Mouse (Mus musculus) forebrain, embryonic 11.5 days (tissue): Measurements from ENCODE around the gene Clk3. TPM values are rescaled to one million over a fixed set of nuclear protein-coding genes. Genes with fewer than 3 reads are reported as not detected.

ENCODE experiments used
- ATAC-seq: fragments of 200-750 bp; cut with Nextera tagmentation; replicated peaks from 2 replicates; pipeline ENCODE4 v1.8.0; 2017; ENCODE audit warnings: moderate TSS enrichment; ENCODE audit not compliant: low FRiP score
- DNase-seq: peaks from one replicate; pipeline ENCODE4 v3.0.0-alpha.2; 2017; ENCODE audit warnings: low spot score
- H3K27ac ChIP-seq: fragments of 300-500 bp; sonication (generic); 2 replicates; pipeline ENCODE4 v1.5.1; 2014; ENCODE audit warnings: low read depth, low read length
- H3K27me3 ChIP-seq: fragments of 300-500 bp; sonication (generic); 2 replicates; pipeline ENCODE4 v1.6.1; 2014; ENCODE audit warnings: mild to moderate bottlenecking, low read length, mixed read lengths; ENCODE audit not compliant: control insufficient read depth, insufficient read depth
- H3K36me3 ChIP-seq: fragments of 300-500 bp; sonication (generic); 2 replicates; pipeline ENCODE4 v1.6.1; 2014; ENCODE audit warnings: mild to moderate bottlenecking, low read length, moderate library complexity, mixed read lengths; ENCODE audit not compliant: control insufficient read depth, insufficient read depth
- H3K4me1 ChIP-seq: fragments of 300-500 bp; sonication (generic); replicated peaks from 2 replicates; pipeline ENCODE4 v1.6.1; 2014; ENCODE audit warnings: low read length, mixed read lengths; ENCODE audit not compliant: control insufficient read depth, insufficient read depth
- H3K4me2 ChIP-seq: fragments of 300-500 bp; sonication (generic); 2 replicates; pipeline ENCODE4 v1.6.1; 2014; ENCODE audit warnings: low read depth, mild to moderate bottlenecking, low read length, moderate library complexity, mixed read lengths; ENCODE audit not compliant: severe bottlenecking
- H3K4me3 ChIP-seq: fragments of 300-500 bp; sonication (generic); 2 replicates; pipeline ENCODE4 v1.5.1; 2014; ENCODE audit warnings: low read depth, low read length
- H3K9ac ChIP-seq: fragments of 300-500 bp; sonication (generic); 2 replicates; pipeline ENCODE4 v1.6.1; 2014; ENCODE audit warnings: low read length
- H3K9me3 ChIP-seq: fragments of 300-500 bp; sonication (generic); 2 replicates; pipeline ENCODE4 v1.6.1; 2016; ENCODE audit warnings: low read length, mixed read lengths; ENCODE audit not compliant: control insufficient read depth
- WGBS: fragments of 180-500 bp; shearing (Covaris S2); extraction: QIAGEN DNeasy Blood & Tissue Kit; methylation state at CpG from one replicate; pipeline ENCODE4 v1.1.7; 2014; 5-methylcytosine and 5-hydroxymethylcytosine counted together
- polyA plus RNA-seq: library from polyadenylated mRNA; unstranded; fragments of >200 nt; fragmentation: Nextera tagmentation; extraction: Ambion mirVana; gene quantifications from 2 replicates; pipeline ENCODE4 v1.2.1, GENCODE M21; 2014

Gene Clk3
- 91.5 and 102 TPM in 2 replicates for polyA plus RNA-seq

- WGBS: under 1% methylated on average over 86 of the region's 93 CpGs
- peak within 1 kb of the TSS; percentile 92 for H3K4me3 ChIP-seq
- no peaks in the 10 kb centered on the region for H3K27me3 ChIP-seq
- H3K9me3 ChIP-seq: no peaks in the 10 kb centered on the region
- H3K27ac ChIP-seq: peak within 1 kb of the TSS; percentile 98
- peak within 1 kb of the TSS; percentile 98 for H3K9ac ChIP-seq
- DNase-seq (peak; percentile 82), ATAC-seq (peak; percentile 49)
- peaks cover 4% of the 10 kb centered on the region for H3K36me3 ChIP-seq
- H3K4me2 ChIP-seq: peak within 1 kb of the TSS; percentile 92
- H3K4me1 ChIP-seq: peaks cover 20% of the 10 kb centered on the region; the same call in 1 of the 2 replicates
Observed at GRCm38 (mm10) chr9:57765364-57766351, at the start of gene Clk3. Clk3 (minus strand) TSS chr9:57765860.

GRCm38 (mm10) chr9:57814866-57815265, 49.2 kb upstream of the Clk3 start:
- Histone ChIP-seq H3K4me1 (peaks cover 23% of the 10 kb centered on the region; the same call in 1 of the 2 replicates), H3K4me3 (no peak overlapping the region), H3K27ac (no peak overlapping the region), H3K9me3 (no peaks in the 10 kb centered on the region), H3K9ac (no peak overlapping the region), H3K27me3 (no peaks in the 10 kb centered on the region), H3K4me2 (no peak overlapping the region), H3K36me3 (no peaks in the 10 kb centered on the region)
- peak; percentile 41 for DNase-seq
- WGBS: 45% methylated on average over 3 of the region's 3 CpGs
- ATAC-seq: no peak

GRCm38 (mm10) chr9:57814014-57814413, 48.4 kb upstream of the Clk3 start:
- WGBS: 19% methylated on average over 1 of the region's 1 CpGs
- Histone ChIP-seq H3K9ac (no peak overlapping the region), H3K9me3 (no peaks in the 10 kb centered on the region), H3K4me1 (peaks cover 26% of the 10 kb centered on the region; the same call in 1 of the 2 replicates), H3K27me3 (no peaks in the 10 kb centered on the region), H3K27ac (no peak overlapping the region), H3K4me3 (no peak overlapping the region), H3K36me3 (no peaks in the 10 kb centered on the region), H3K4me2 (no peak overlapping the region)
- ATAC-seq (no peak), DNase-seq (no peak)

- Histone ChIP-seq H3K4me1 (peaks cover 28% of the 10 kb centered on the region; the same call in 1 of the 2 replicates), H3K27ac (peak overlapping the region; percentile 28)
- no peak for DNase-seq
Observed at GRCm38 (mm10) chr9:57811793-57812733, 46.4 kb upstream of the Clk3 start.

GRCm38 (mm10) chr9:57810691-57811090, 45.0 kb upstream of the Clk3 start:
- Histone ChIP-seq H3K4me2 (no peak overlapping the region), H3K4me3 (no peak overlapping the region), H3K9ac (no peak overlapping the region), H3K27ac (no peak overlapping the region), H3K27me3 (no peaks in the 10 kb centered on the region), H3K36me3 (no peaks in the 10 kb centered on the region), H3K4me1 (peaks cover 31% of the 10 kb centered on the region), H3K9me3 (no peaks in the 10 kb centered on the region)
- no peak for DNase-seq
- no peak for ATAC-seq
- WGBS: 82% methylated on average over 3 of the region's 3 CpGs

More at GRCm38 (mm10) chr9:57811793-57812733, 46.4 kb upstream of the Clk3 start:
- Histone ChIP-seq H3K9ac (no peak overlapping the region), H3K4me2 (no peak overlapping the region), H3K9me3 (no peaks in the 10 kb centered on the region), H3K27me3 (no peaks in the 10 kb centered on the region), H3K4me3 (no peak overlapping the region), H3K36me3 (no peaks in the 10 kb centered on the region)
- 0 out of 2 replicates have a peak, but pooled peaks have one; percentile 33 for ATAC-seq
- WGBS: 36% methylated on average over 8 of the region's 8 CpGs

GRCm38 (mm10) chr9:57808771-57809310, 43.2 kb upstream of the Clk3 start:
- ATAC-seq (no peak), DNase-seq (no peak)
- WGBS: 29% methylated on average over 5 of the region's 5 CpGs
- Histone ChIP-seq H3K4me2 (no peak overlapping the region), H3K36me3 (no peaks in the 10 kb centered on the region), H3K4me3 (no peak overlapping the region), H3K27ac (peak overlapping the region; percentile 60; the same call in 1 of the 2 replicates), H3K9ac (no peak overlapping the region), H3K9me3 (no peaks in the 10 kb centered on the region), H3K4me1 (peaks cover 27% of the 10 kb centered on the region), H3K27me3 (no peaks in the 10 kb centered on the region)

- Histone ChIP-seq H3K9me3 (no peaks in the 10 kb centered on the region), H3K9ac (no peak overlapping the region), H3K4me1 (peaks cover 20% of the 10 kb centered on the region), H3K36me3 (no peaks in the 10 kb centered on the region), H3K4me2 (no peak overlapping the region), H3K27ac (no peak overlapping the region), H3K27me3 (no peaks in the 10 kb centered on the region), H3K4me3 (no peak overlapping the region)
- 67% methylated on average over 4 of the region's 4 CpGs for WGBS
- no peak for DNase-seq
- no peak for ATAC-seq
Observed at GRCm38 (mm10) chr9:57807174-57807651, 41.6 kb upstream of the Clk3 start.

GRCm38 (mm10) chr9:57806066-57806481, 40.4 kb upstream of the Clk3 start:
- H3K27me3 ChIP-seq: no peaks in the 10 kb centered on the region
- no peak for DNase-seq
- no peak for ATAC-seq
- H3K36me3 ChIP-seq: no peaks in the 10 kb centered on the region; the same call in 1 of the 2 replicates
- H3K4me1 ChIP-seq: peaks cover 17% of the 10 kb centered on the region
- H3K4me2 ChIP-seq: no peak overlapping the region
- no peak overlapping the region for H3K9ac ChIP-seq
- no peaks in the 10 kb centered on the region for H3K9me3 ChIP-seq
- 54% methylated on average over 1 of the region's 1 CpGs for WGBS
- no peak overlapping the region for H3K27ac ChIP-seq
- no peak overlapping the region for H3K4me3 ChIP-seq
